Comparison of ENCODE assay signal across 10 mouse cellular contexts in genomic region chr9:104130141-104130755, GRCm38 (mm10). TPM values are rescaled to one million over a fixed set of nuclear protein-coding genes. Genes with fewer than 3 reads are reported as not detected.
A peak's percentile ranks its signal among the peaks of the same experiment; 100 is the strongest.
DNase-seq lines count a peak whose midpoint lies in the region; ATAC-seq and TF ChIP-seq lines count a peak whose summit lies in the region.
"Had no signal": no experiment of that assay in that cellular context is flagged by ENCODE, and none has a peak within 500 bp of the region (broad histone marks: within the 10 kb centered on the region; RNA-seq: fewer than 3 reads in every experiment).

No protein-coding gene starts in this region.

- no peak for ATAC-seq in kidney, embryonic 16.5 days (ENCODE audit: low FRiP score, low TSS enrichment)
- peak; percentile 56 for ATAC-seq in intestine, postnatal 0 days

- no peak for TF ChIP-seq CTCF in intestine, postnatal 0 days (IDR thresholded peaks at IDR 0.05; ENCODE audit: low read depth)

- DNase-seq in kidney, postnatal 10 days = peak; percentile 19
- DNase-seq in heart, adult 9 months (ENCODE audit: low spot score in 2 of 2) = peak; percentile 49 to 71
- DNase-seq in Muller cell, postnatal 12 days (ENCODE audit: inconsistent ontology term) = no peak
- no peak for DNase-seq in ovary, postnatal 36 days (ENCODE audit: low spot score)
- DNase-seq: cerebellum, postnatal 25 days; kidney, adult 8-10 months; liver had no signal

- no peaks in the 10 kb centered on the region for H3K27me3 ChIP-seq in kidney, embryonic 16.5 days (ENCODE audit: insufficient read depth, low read length)
- H3K27me3 ChIP-seq in intestine, postnatal 0 days (replicated peaks; ENCODE audit: control insufficient read depth, insufficient read depth, low read length) = no peaks in the 10 kb centered on the region

- no peak overlapping the region for H3K4me3 ChIP-seq in kidney, embryonic 16.5 days (ENCODE audit: low read length)
- H3K4me3 ChIP-seq in brown adipose tissue, adult 24 weeks (ENCODE audit: insufficient read depth, low read depth, low read length) = no peak overlapping the region
- H3K4me3 ChIP-seq in intestine, postnatal 0 days (ENCODE audit: low read depth, low read length) = no peak overlapping the region

- no peak overlapping the region for H3K9ac ChIP-seq in kidney, embryonic 16.5 days (replicated peaks; ENCODE audit: low read length)
- no peak overlapping the region for H3K9ac ChIP-seq in intestine, postnatal 0 days (ENCODE audit: low read depth, low read length)

- WGBS in kidney, embryonic 16.5 days = 85% methylated on average over 9 of the region's 9 CpGs
- 70% methylated on average over 9 of the region's 9 CpGs for WGBS in intestine, postnatal 0 days

- H3K27ac ChIP-seq in kidney, embryonic 16.5 days (ENCODE audit: low read length) = no peak overlapping the region
- H3K27ac ChIP-seq in brown adipose tissue, adult 24 weeks (replicated peaks; ENCODE audit: low read depth, low read length) = peak overlapping the region; percentile 36; the same call in 1 of the 2 replicates
- H3K27ac ChIP-seq in intestine, postnatal 0 days (ENCODE audit: low read depth, low read length) = no peak overlapping the region

- no peaks in the 10 kb centered on the region for H3K4me1 ChIP-seq in kidney, embryonic 16.5 days (ENCODE audit: insufficient read depth, low read length)
- peaks cover 6% of the 10 kb centered on the region for H3K4me1 ChIP-seq in brown adipose tissue, adult 24 weeks (ENCODE audit: control insufficient read depth, insufficient read depth, insufficient read length, low read length)
- H3K4me1 ChIP-seq in intestine, postnatal 0 days (replicated peaks; ENCODE audit: control insufficient read depth, insufficient read depth, low read length) = no peaks in the 10 kb centered on the region

- H3K4me2 ChIP-seq in kidney, embryonic 16.5 days (replicated peaks; ENCODE audit: low read depth, low read length) = no peak overlapping the region
- H3K4me2 ChIP-seq in intestine, postnatal 0 days (replicated peaks; ENCODE audit: low read depth) = no peak overlapping the region

- no peaks in the 10 kb centered on the region for H3K36me3 ChIP-seq in kidney, embryonic 16.5 days (ENCODE audit: insufficient read depth, low read length)
- H3K36me3 ChIP-seq in intestine, postnatal 0 days (ENCODE audit: control insufficient read depth, insufficient read depth) = peaks cover 8% of the 10 kb centered on the region; the same call in 1 of the 2 replicates

- no peaks in the 10 kb centered on the region for H3K9me3 ChIP-seq in kidney, embryonic 16.5 days (ENCODE audit: low read length)
- no peaks in the 10 kb centered on the region for H3K9me3 ChIP-seq in intestine, postnatal 0 days (ENCODE audit: control insufficient read depth)

RNA-seq across cellular contexts. Expression of gene Ackr4, which starts 3.5 kb away (rescaled TPM):
- polyA plus RNA-seq in kidney, embryonic 16.5 days (2015; fragmentation: Nextera tagmentation; extraction: Ambion mirVana) = 1.9 and 2.0 TPM in 2 replicates
- polyA plus RNA-seq in brown adipose tissue, adult 24 weeks (2012; ENCODE audit: insufficient read depth, insufficient read length, missing spikeins) = not detected in 2 replicates
- 5.8 and 7.0 TPM in 2 replicates for polyA plus RNA-seq in intestine, postnatal 0 days (2015; fragmentation: Nextera tagmentation; extraction: Ambion mirVana)

Comparison
In these comparisons a context has a peak if more than half of its experiments do, and no peak if none do; other contexts are left out.
1. DNase-seq: peak in kidney, postnatal 10 days (single experiment) and heart, adult 9 months (2 of 2); none in Muller cell, postnatal 12 days (single experiment) and ovary, postnatal 36 days (single experiment).